Mouse (Mus musculus): ENCODE measurements around the gene Mknk2.

The Mknk2 gene

GRCm38 (mm10) chr10:80677942-80678436 is at the start of gene Mknk2:
TSS of gene Mknk2 (minus strand) at chr10:80678112.
- peak; percentile 61 for DNase-seq (ENCODE audit: extremely low read depth, low read depth, low spot score)

DNA sequence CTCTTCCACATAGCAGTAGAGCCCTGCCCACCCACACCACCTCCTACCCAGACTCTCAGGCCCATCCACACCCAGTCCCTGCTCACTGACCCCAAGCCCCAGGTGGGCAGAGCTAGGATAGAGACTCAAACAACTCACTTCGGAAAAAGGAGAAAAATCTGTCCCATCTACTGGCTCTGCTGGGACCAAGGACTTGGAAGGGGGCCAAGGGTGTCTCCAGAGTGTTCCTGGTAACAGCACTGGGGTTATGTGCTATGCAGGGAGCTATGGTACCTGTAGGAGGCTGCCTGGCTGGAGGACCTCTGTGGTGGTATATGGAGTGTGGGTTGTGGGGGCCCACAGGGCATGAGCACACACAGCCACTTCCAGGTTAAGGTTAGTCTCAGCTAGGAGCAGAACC is 39.4 kb upstream of the Mknk2 start:
- DNase-seq (ENCODE audit: extremely low read depth, low read depth, low spot score), result no peak

GRCm38 (mm10) chr10:80710834-80711233 is 32.9 kb upstream of the Mknk2 start:
- no peak for DNase-seq (ENCODE audit: extremely low read depth, low read depth, low spot score)

GRCm38 (mm10) chr10:80705479-80705878 is 27.6 kb upstream of the Mknk2 start:
- no peak for DNase-seq (ENCODE audit: extremely low read depth, low read depth, low spot score)

GRCm38 (mm10) chr10:80705033-80705432 is 27.1 kb upstream of the Mknk2 start:
- no peak for DNase-seq (ENCODE audit: extremely low read depth, low read depth, low spot score)

DNA sequence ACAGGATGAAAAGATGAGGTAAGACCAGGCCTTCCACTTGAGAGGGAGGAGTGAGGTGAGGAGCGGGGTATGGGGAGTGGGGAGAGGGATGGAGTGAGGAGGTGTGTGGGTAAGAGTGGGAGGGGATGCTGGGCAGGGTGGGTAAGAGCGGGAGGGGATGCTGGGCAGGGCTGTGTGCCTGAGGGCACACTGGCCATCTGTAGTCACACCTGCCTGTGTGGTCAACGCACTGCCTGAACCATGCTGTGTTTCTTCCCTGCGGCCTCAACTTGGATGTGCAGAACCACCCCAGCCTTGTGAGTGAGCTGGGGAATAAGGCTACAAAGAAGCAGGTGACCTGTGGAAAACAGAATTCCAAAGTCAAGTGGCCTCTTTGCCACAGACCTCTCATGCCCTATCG is 26.5 kb upstream of the Mknk2 start:
- no peak for DNase-seq (ENCODE audit: extremely low read depth, low read depth, low spot score)

DNA sequence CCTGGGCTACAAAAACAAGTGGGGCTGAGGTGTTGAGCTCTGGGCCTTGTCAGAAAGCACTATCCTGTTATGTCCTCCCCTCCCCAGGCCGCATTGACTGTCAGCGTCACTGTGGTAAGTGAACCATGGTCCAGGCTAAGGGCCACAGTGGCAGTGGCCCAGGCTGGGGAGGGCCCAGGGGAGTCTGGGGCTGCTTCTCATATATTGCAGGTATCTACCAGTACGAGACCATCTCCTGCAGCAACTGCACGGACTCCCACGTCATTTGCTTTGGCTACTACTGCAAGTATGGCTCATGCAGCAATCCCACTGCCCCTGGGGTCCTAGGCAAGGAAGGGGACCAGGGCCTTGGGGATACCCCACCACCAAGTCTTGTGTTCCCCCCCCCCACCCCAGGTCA is 25.7 kb upstream of the Mknk2 start:
- no peak for DNase-seq (ENCODE audit: extremely low read depth, low read depth, low spot score)

GRCm38 (mm10) chr10:80702536-80703390 is 24.9 kb upstream of the Mknk2 start:
- DNase-seq (ENCODE audit: extremely low read depth, low read depth, low spot score), result no peak

- DNase-seq (ENCODE audit: extremely low read depth, low read depth, low spot score), result peak; percentile 90
Measured at GRCm38 (mm10) chr10:80701721-80702535, 24.0 kb upstream of the Mknk2 start, which contains the start of the genes Mob3a and Izumo4. TSS of gene Mob3a (minus strand) at chr10:80701977. TSS of gene Izumo4 (plus strand) at chr10:80702184.

- no peak for DNase-seq (ENCODE audit: extremely low read depth, low read depth, low spot score)
Measured at GRCm38 (mm10) chr10:80700732-80701131, 22.8 kb upstream of the Mknk2 start.

DNA sequence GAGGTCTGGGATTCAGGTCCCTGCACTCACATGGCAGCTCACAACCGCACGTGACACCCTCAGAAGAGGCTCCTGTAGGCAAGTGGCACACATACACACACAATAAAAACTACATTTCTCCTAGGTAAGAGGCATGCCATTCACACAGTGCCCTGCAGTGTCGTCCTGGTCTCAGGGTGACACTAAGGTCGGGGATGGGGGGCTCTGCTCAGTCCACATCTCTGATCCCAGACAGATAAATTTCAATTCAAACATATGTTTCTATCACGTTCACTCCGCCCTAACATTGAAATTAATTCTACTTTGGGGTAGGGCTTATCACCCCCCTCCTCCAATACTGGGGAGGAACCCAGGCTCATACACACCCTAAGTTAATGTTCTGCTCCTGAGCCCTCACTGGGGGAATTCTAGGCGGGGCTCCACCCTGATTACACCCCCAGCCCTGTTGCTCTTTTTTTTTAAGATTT is 22.2 kb upstream of the Mknk2 start:
- no peak for DNase-seq (ENCODE audit: extremely low read depth, low read depth, low spot score)

DNA sequence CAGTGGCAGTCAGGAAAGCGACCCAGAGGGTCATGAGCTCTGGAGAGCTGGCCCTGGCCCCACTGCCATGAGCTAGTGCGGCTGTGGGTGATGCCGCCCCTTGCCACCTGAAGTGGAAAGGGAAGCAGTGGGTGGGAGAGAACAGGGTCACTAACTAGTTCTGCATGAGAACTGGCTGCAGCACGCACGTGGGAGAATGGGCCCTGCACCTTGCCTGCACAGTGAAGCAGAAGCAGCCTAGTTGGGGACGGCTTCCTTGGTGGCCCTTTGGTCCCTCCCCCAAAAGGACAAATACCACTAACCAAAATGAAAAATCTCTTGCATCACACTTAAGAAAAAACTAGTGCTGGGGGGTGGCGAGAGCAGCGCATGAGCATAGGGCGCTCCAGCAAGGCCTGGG is 20.7 kb upstream of the Mknk2 start:
- no peak for DNase-seq (ENCODE audit: extremely low read depth, low read depth, low spot score)

GRCm38 (mm10) chr10:80697812-80698211 is 19.9 kb upstream of the Mknk2 start:
- DNase-seq (ENCODE audit: extremely low read depth, low read depth, low spot score), result no peak

DNA sequence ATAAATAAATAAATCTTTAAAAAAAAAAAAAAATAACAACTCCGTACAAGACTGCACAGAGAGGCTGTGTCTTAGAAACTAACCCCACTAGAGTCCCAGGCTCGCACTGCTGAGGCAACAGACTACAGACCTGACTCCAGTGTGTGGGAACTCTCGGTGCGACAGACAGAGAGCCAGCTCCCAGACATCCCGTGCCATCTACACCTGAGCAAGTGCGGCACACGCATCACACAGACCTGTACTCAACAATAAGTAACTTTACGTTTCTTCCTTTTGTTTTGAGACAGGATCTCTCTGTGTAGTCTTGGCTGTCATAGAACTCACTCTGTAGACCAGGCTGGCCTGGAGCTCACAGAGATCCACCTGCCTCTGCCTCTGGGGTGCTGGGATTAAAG is 19.5 kb upstream of the Mknk2 start:
- no peak for DNase-seq (ENCODE audit: extremely low read depth, low read depth, low spot score)

DNA sequence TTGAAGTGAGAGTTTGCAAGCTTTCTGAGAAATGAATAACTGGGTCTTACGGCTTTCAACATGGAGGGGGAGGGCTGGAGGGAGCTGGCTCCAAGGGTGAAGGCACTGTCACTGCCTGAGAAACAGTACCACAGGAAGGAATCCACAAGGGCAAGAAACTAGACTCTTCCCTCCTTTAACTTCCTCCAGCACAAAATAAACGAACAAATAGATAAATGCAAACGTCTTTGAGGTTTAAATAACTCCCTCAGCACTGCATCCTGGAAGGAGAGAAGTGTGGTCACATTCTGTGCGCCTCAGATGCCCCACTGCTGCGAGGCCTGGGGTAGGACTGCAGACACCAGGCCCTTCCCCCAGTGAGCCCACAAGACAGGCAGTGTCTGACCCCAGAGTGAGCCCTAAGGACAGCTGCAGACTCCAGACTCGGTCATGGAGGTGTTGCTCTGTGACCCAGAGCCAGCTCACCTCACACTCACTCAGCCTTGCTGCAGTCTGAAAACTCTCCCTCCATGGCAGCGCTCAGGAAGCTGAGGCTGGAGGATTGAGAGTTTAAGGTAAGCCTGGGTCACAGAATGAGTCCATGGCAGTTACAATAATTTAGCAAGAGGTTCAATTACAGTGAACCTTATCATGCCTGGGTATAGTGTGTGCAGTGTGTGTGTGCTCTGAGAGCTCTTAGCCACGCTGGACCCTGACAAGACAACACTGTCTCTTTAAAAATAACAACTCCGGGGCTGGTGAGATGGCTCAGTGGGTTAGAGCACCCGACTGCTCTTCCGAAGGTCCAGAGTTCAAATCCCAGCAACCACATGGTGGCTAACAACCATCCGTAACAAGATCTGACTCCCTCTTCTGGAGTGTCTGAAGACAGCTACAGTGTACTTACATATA is 18.8 kb upstream of the Mknk2 start:
- DNase-seq (ENCODE audit: extremely low read depth, low read depth, low spot score), result no peak

- DNase-seq (ENCODE audit: extremely low read depth, low read depth, low spot score), result no peak
Measured at GRCm38 (mm10) chr10:80695801-80696501, 18.0 kb upstream of the Mknk2 start.

- DNase-seq (ENCODE audit: extremely low read depth, low read depth, low spot score), result no peak
Measured at GRCm38 (mm10) chr10:80695186-80695585, 17.3 kb upstream of the Mknk2 start.

GRCm38 (mm10) chr10:80694159-80694938 is 16.4 kb upstream of the Mknk2 start:
- DNase-seq (ENCODE audit: extremely low read depth, low read depth, low spot score), result no peak

DNA sequence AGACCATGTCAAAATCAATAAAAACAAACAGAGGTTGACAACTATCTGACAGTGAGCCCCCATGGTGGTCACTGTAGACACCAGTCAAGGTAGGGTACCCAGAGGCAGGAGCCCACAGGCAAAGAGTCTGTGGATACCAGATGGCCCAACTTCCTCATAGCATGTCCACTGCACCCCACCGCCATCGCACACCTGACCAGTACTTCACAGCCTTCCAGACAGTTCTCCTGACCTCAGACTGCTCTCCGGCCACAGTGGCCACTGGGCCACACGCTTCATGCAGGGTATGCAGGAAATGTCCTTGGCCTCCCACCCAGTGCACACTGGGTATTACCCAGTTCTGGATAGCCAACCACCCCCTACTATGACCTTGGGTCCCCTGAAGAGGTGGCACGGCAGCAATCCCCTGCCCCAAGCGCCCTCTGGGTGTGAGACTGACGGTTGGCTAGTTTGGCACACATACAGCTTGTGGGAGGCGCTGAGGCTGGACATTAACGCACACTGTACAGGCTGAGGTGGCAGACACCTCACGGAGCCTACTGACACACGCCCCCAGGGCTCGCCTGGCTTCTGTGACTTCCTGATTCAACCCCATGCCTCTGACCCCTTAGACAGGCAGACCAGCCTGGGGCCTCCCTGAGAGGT is 15.6 kb upstream of the Mknk2 start:
- DNase-seq (ENCODE audit: extremely low read depth, low read depth, low spot score), result no peak

All from fat pad, adult 2 months (tissue).